Mouse (Mus musculus): ENCODE measurements around the gene St3gal3.

Gene St3gal3

GRCm38 (mm10) chr4:117885093-117885492 is 249.6 kb downstream of the St3gal3 start:
- Histone ChIP-seq H3K36me3 (ENCODE audit: control insufficient read depth, insufficient read depth, low read length, poor library complexity, severe bottlenecking) (peaks cover 7% of the 10 kb centered on the region), H3K27me3 (ENCODE audit: control insufficient read depth, insufficient read depth, low read length, poor library complexity, severe bottlenecking) (no peaks in the 10 kb centered on the region)
- DNase-seq (ENCODE audit: low read depth, low spot score), result no peak

GRCm38 (mm10) chr4:117884146-117884545 is 250.6 kb downstream of the St3gal3 start:
- no peak for DNase-seq (ENCODE audit: low read depth, low spot score)
- Histone ChIP-seq H3K36me3 (ENCODE audit: control insufficient read depth, insufficient read depth, low read length, poor library complexity, severe bottlenecking) (peaks cover 7% of the 10 kb centered on the region), H3K27me3 (ENCODE audit: control insufficient read depth, insufficient read depth, low read length, poor library complexity, severe bottlenecking) (no peaks in the 10 kb centered on the region)

- DNase-seq (ENCODE audit: low read depth, low spot score), result peak; percentile 18
- H3K27me3 ChIP-seq (ENCODE audit: control insufficient read depth, insufficient read depth, low read length, poor library complexity, severe bottlenecking), result no peaks in the 10 kb centered on the region
- H3K36me3 ChIP-seq (ENCODE audit: control insufficient read depth, insufficient read depth, low read length, poor library complexity, severe bottlenecking), result peaks cover 7% of the 10 kb centered on the region
Measured at GRCm38 (mm10) chr4:117882701-117883691, 251.7 kb downstream of the St3gal3 start, which contains the start of gene B4galt2. Gene B4galt2 (minus strand): TSS chr4:117883487.
